Mouse (Mus musculus) left cerebral cortex, adult 8-10 months (tissue): Measurements from ENCODE around the gene Amdhd2. TPM values are rescaled to one million over a fixed set of nuclear protein-coding genes. Genes with fewer than 3 reads are reported as not detected.
"Not testable (repeated sequence)": the region's sequence is repeated elsewhere in the genome, so short reads cannot be mapped to it uniquely, and the experiment has no call there.

Experiments
- DNase-seq, 2 experiments: peaks; one replicate each; pipeline ENCODE4 v3.0.0; 2022; ENCODE audit warnings: low spot score in 2 of 2
- total RNA-seq, 4 experiments: library from RNA; stranded (reverse); gene quantifications; 2 replicates each; pipeline ENCODE4 v1.2.4; 2022

The Amdhd2 gene
- total RNA-seq, 4 experiments from 2014 or later = 34.8 to 48.2 (median 40.3) TPM

DNA sequence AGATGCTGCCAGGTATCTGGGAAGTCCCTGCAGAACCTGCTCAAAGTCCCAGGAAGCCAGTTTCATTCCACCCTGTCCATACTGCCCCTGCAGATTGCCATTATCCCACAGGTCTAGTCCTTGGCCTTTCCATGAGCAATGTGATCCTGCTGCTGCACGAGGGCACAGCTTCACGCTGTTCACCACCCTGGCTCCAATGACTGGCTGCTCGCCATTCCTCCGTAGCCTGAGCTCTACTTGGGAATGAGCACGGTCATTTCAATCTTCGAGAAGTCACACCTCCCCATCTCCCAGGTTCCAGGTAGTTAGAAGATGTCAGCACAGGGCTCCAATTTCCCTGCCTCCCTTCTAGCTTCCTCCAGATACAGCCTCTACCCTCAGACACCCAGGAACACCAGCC lies 6.4 kb downstream of the Amdhd2 start:
- no peak for DNase-seq

DNA sequence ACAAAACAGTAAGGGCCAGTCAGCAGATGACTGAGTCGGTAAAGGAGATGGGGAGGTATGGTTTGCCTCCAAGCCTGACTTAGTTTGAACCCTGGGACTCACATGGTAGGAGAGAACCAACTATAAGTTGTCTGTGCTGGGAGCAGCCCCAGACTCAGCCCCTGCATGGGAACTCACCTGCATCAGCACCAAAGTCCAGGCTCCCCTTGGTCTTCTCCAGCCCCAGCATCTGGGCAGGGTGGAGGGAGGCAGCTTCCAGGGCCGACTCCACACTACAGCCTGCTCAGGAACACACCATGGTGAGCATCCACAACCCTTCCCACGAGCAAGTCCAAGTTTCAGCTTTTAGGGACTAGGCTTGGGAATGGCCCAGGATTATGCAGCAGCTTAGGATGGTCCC lies 7.2 kb downstream of the Amdhd2 start:
- DNase-seq = no peak

DNA sequence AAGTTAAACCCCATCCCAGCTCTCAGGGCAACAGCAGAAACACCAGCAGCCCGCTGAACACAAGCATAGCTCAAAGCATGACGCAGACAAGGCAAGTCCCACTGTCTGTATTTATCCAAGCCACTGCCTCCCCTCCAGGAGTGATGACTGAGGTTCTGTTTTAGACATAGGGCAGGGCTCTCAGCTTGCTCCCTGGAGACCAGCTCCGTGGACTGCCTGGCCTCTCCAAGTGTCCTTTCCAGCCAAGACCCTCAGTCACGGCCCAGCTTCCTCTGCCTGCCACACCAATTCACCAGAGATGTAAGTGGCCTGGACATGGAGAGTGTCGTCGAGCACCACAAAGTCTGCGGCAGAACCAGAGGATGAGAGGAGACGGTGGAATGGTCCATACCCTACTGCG lies 7.8 kb downstream of the Amdhd2 start:
- DNase-seq = no peak

DNA sequence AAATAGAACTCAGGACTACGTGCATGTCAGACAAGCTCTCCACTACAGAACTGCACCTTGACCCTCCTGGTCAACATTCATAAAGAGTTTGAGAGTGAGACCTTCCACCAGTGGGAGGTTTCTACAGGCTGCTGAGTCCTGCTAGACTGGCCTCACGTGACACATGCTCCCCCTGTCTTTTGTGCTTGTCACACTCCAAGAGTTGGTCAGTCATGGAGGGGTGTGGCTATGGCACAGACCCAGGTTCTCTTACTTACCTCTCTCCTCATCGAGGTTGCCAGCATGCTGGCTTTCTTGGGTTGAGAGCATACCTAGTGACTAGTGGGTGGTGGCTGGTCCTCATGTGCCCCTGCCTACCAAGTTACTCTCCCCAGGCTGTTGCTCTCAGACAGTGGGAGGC lies 9.1 kb downstream of the Amdhd2 start:
- no peak for DNase-seq

DNA sequence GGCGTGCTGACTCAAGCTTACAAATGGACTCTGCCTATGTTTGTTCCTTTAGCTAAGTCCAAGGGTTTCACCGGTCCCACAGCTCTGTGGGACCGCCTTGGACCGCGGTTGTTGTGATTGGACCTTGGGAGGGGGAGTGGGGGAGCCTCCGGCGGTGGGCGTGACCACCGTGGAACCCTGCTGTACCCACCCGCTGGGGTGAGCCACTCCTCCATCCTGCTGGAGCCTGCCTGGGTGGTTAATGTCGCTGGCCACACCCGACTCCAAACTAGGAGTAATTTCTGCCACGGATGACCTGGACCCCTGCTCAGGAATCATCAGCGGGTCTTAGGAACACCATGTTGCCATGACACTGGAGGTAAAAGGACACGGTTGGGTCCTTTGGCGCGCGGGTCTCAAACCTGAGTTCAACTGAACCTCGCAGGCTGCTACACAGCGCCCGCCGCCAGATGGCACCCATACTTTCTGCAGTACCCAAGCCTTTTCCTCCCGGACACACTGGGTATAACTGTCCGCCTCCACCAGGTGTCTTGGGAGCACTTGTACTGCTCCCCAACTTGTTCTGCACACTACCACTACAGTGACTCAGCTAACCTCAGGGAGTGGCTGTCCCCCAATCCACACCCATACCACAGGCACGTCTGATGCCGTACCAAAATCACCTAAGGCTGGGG lies 11.5 kb downstream of the Amdhd2 start:
- DNase-seq = peak; percentile 48 to 71

DNA sequence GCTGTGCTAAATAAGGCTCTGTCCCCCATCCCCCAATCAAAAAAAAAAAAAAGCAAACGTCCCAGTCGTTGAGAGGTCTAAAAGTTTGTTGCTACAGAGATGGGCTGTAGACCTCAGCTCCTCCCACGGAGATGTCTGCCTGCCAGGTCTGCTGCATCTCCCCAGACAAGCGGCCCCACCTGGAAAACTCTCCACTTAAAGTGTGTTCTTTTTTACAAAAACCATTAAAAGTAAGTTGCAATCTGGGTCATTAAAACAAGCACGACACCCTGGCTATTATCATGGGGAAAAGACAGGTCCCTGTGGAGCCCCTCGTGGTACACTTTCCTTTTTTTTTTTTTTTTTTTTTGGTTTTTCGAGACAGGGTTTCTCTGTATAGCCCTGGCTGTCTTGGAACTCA lies 12.2 kb downstream of the Amdhd2 start:
- DNase-seq = no peak

DNA sequence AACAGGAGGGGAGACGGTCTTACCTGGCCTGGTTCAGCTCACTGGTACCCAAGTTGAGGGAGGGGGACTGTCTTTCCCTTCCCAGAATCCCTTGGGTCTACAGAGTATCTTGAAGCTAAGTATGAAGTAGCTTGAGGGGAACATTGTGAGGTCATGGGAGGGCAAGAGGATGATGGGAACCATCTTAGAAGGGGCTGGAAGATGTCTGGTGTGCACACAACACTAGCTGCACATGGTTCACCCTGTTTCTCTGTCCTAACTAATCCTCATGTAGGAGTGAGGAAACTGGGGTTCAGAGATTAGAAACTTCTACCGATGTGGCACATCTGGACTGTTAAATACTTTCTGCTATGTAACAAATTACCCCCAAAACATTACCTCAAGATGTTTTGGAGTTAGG lies 12.7 kb downstream of the Amdhd2 start, which contains the start of gene Pdpk1:
Gene Pdpk1 (minus strand): TSS at position 101 of the 400 bp plus-strand sequence.
- no peak for DNase-seq

DNA sequence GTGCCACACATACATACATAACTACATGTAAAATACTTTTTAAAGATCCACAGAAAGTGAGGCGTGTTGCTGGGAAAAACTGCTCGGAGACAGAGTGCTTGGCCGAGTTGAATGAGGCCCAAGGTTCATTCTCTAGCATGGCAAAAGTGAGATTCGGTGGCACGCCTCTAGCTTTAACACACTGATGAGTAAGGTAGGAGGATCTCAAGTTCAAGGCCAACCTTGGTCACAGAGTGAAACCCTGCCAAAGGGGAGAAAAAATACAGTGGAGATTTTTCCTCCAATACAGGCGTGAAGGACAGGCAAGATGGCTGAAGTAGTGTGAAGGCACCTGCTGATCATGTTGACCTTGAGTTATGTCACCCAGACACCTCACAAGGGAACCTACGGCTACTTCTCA lies 14.1 kb downstream of the Amdhd2 start:
- DNase-seq = no peak

DNA sequence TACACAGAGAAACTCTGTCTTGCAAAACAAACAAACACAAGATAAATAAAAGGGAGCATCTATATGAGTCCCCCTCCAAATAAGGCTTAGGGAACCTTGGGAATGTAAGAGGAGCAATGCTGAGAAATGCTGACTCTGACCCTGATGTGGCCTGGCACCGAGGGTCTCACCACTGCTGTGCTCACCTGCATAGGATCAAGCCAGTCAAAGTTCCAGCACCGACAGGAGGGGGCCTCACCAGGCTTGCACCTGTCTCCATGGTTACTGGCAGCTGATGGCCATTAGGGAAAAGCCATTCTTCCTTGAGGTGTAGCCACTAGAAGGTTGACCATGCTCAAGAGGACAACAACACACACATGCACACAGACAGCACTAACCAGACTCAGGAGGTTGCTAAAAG lies 20.7 kb downstream of the Amdhd2 start:
- DNase-seq = no peak

DNA sequence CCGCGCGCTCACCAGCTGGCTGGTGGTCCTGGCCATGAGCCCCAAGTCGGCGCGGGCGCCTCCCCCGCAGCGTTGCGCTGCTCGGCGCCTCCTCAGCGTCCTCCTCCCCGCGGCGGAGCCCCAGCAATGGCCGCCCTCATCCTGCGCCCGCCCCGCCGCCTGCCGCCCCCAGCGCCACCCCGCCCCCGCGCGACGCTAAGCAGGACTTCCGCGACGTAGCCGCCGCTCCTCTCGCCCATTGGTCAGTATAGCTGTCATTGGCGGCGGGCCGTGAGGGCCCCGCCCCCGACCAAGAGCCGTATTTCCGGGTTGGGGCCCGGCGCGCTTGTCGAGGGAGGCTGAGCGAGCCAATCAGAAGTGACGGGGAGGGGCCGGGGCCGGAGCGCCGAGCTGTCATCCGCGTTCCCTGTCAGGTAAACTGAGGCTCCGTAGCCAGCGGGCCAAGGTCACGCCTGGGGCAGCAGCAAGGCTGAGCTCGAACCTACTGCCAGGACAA lies 22.1 kb downstream of the Amdhd2 start:
- DNase-seq = peak; percentile 89 to 97

DNA sequence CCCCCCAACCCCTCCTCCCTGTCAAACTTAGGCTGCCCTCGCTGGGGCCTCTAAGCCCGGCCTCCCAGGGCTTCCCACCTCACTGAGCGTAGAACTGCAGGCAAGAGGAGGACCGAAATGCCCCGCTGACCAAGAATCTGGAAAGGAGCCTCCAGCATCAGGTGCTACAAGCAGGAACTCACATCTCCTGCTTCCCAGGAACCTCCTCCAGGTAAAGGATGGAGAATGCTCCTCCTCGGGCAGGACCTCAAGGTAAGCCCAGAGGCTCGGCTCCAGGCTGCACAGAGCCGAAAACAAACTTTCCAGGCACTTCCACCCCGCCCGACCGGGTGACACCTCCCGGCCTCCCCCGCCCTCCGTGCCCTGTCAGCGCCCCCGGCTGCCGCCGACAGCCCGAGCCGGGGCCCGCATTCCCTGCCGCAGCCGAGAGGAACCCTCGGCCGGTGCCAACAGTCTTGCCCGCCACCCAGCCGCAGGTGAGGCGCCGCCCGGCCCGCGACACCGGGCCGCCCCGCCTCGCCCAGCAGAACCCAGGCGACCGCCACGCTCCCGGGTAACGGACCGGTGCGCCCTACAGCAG lies 22.6 kb downstream of the Amdhd2 start:
- DNase-seq = no peak

DNA sequence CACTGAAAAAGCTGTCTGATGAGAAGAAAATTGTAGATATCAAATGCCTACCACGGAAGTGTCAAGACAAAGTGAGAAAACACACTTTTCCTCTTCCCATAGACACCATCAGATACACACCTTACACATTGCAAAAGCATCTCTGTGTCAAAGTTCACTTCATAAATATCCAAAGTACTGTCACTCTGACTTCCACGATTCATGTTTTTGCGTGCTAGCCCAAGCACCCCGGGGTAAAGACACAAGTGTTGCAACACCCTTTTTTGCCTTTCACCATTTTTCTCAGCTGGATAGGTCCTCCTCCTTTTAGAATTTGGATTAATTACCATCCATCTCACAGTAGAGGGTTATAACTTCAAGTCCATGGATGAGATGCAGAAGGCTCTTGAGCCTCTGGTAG lies 23.6 kb downstream of the Amdhd2 start:
- no peak for DNase-seq

DNA sequence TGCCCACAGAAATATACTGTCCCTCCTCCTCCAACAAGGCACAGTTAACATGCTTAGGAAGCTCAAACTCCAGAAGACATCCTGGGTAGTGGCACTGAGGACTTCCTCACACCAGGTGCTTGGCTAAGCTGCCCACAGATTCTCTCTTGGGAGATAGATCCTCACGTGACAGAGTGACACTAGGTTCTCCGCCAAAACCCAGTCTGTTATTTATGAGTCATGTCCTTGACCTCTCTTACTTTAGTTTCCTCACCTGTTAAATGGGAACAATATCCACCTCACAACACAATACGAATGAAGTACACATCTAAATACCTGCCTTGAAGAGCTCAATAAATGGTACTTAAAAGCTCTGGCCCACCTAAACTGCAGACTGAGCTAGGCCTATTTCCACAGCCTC lies 24.3 kb downstream of the Amdhd2 start:
- no peak for DNase-seq

DNA sequence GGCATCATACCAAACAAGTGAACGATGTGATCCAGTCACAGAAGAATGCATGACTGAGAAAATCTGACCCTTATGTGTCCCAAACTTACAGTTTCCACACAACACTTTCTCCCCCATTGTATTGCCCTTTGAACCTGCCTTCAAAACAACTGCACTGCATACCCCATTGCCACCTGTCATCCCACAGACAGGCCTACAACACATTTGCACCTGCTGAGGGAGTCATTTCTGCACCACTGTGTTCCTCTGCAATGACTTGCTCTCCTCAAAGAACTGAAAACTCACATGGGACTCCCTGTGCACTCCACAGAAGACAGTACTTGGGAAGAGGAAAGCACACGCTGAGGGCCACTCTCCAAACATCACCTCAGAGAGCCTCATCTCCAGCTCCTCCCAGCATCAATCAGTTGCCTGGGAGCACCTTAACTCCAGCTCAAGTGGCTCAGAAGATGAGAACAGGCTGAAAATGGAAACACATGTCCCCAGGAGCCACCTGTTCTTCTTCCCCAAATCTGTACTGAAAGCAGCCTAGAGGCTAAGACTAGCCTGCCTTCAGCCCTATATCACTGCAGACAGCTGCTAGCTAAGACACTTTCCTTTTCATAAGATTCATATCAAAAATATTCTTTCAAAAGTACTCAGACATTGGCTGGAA lies 26.2 kb downstream of the Amdhd2 start:
- DNase-seq = no peak

DNA sequence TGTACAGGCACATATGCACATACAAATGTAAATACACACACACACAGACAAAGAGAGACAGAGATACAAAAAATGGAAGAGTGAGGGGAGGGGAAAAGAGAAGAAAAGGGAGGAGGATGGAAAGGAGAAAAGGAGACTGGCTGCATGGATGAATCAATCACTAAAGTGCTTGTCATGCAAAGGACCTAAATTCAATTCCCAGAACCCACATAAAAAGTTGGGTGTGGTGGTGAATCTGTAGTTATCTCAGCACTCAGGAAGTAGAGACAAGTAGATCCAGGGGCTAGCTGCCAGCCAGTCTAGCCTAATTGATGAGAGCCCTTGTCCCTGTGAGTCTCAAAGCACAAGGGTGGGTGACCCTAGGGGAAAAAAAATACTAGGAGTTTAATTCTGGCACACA lies 29.5 kb downstream of the Amdhd2 start:
- no peak for DNase-seq

DNA sequence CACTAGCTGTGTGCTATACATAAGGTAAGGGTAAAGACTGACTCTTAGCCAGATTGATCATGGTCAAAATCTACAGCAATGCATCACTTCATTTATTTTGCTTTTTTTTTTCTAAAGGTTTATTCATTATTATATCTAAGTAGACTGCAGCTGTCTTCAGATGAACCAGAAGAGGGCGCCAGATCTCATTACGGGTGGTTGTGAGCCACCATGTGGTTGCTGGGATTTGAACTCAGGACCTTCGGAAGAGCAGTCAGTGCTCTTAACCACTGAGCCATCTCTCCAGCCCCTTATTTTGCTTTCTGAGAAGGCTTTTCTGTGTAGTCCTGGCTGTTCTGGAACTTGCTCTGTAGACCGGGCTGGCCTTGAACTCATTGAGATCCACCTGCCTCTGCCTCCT lies 30.6 kb downstream of the Amdhd2 start:
- not testable (repeated sequence) for DNase-seq

DNA sequence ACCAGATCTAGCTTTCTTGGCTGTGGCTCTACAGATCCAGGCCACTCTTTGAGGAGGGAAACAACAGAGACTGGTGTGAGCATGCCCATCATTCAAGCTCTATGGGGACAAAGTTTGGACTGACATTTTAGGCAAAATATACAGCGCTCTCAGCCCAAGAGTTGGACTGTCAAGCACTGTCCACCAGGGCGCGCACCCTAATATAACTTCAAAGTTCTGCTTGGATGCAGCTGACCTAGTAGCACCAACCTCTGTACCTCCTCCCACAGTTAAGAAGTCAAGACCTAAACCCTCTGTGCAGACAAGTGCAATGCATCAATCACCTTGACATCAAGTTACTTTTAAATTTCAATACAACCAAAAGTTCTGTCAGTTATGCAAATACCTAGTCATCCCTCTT lies 32.0 kb downstream of the Amdhd2 start:
- no peak for DNase-seq

DNA sequence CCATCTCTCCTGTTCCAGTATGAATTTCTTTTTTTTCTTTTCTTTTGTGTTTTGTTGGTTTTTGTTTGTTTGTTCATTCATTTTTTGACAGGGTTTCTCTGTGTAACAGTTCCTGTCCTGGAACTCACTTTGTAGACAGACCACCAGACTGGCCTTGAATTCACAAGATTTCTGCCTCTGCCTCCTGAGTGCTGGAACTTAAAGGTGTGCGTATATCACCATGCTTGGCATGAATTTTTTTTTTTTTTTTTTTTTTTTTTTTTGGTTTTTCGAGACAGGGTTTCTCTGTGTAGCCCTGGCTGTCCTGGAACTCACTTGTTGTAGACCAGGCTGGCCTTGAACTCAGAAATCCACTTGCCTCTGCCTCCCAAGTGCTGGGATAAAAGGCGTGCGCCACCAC lies 34.3 kb downstream of the Amdhd2 start:
- not testable (repeated sequence) for DNase-seq

DNA sequence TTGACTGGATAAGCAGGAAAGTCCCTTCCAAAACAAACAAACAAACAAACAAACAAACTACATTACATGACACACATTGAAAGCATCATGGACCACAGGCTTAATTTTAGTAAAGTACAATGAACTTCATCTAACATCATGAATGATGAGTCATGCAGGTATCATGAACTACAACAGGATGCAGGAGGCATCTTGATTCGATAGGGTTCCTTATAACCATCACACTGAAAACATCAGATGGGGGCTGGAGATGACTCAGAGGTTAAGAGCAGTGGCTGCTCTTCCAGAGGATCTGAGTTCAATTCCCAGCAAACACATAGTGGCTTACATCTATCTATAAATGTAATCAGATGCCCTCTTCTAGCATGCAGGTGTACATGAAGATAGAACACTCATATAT lies 36.0 kb downstream of the Amdhd2 start:
- no peak for DNase-seq

DNA sequence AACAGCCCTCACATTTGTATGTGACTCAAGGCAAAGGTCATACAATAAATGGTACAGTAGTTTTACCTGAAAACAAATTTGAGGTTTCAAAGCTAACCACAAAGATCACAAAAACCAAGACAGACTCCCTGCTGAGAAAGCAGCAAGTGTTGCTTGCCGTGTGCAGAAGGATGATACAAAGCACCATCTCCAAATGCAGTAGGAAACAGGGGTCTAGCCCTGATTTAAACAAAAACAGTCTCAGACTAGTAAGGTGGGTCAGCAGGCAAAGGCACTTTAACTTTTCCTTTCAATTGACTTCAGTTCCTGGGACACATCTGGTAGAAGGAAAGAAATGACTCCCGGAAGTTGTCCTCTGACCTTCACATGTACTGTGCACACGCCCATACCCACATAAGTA lies 36.8 kb downstream of the Amdhd2 start:
- DNase-seq = no peak

DNA sequence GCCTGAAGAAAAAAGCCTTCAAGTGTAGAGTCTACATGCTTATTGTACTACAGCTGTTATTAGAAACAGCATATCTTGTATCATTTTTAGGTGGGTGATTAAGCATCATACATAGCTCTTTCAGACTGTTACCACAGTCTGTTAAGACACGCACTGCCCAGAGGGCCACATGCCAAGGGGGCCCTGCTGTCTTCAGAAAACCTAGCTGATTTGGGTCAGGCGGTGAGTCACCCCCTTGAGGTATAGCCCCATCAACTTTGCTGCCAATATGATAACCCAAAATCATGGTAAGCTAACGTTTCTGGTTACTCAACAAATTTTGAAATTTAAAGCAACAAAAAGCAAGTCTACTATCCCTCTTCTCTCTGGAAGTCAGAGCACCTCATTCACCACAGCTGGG lies 44.1 kb downstream of the Amdhd2 start:
- no peak for DNase-seq

DNA sequence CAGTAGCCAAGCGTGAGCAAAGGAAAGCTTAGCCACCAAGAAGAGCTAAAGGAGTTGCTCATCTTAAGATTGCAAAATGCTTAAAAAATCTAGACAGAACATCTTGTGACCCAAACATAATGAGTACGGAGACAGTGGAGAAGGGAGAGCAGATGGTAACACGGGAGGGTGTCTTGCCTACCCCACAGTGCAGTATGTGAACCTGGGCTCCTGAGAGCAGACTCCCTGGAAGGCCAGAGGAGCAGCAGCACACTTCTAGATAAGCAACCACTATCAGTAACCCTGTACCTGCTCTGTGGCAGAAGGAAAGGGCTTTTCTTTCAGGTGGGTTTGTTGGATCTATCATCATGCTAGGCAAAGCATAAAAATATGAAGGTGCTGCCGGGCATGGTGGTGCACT lies 50.5 kb downstream of the Amdhd2 start:
- peak in 1 of 2 experiments; percentile 30 for DNase-seq

DNA sequence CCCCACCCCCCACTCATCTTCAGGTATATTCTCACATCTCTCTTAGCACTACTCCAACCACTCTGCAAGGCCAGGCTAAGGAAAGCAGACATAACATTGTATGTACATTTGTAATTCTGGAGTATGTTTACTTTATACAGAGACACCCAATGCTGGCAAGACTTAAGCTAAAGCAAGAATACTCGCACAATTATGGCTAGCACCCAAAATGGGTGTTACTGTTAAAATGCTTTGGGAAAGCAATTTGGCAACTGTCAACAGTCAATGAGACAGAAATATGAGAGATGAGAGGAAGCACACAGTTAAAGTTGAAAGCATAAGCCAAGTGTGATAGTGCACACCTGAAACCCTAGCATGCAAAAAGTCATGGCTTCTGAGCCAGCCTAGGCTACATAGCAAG lies 52.3 kb downstream of the Amdhd2 start:
- DNase-seq = no peak
